Mouse (Mus musculus) ES-E14 (cell line): ENCODE data around the gene Olfr1128. TPM values are rescaled to one million over a fixed set of nuclear protein-coding genes. Genes with fewer than 3 reads are reported as not detected.
"Not testable (repeated sequence)": the region's sequence is repeated elsewhere in the genome, so short reads cannot be mapped to it uniquely, and the experiment has no call there.

Source experiments
- DNase-seq: peaks from one replicate; pipeline ENCODE4 v3.0.0-alpha.2; 2013; ENCODE audit warnings: low read depth, low spot score
- H3K27ac ChIP-seq: 2 replicates; pipeline ENCODE4 v1.5.1; 2012; ENCODE audit warnings: low read depth, mild to moderate bottlenecking, low read length, moderate library complexity, mixed read lengths; ENCODE audit not compliant: poor library complexity, insufficient read depth, severe bottlenecking
- H3K36me3 ChIP-seq: 2 replicates; pipeline ENCODE4 v1.6.1; 2012; ENCODE audit warnings: mild to moderate bottlenecking, low read length, moderate library complexity, mixed read lengths; ENCODE audit not compliant: control insufficient read depth, poor library complexity, insufficient read depth, severe bottlenecking
- H3K4me1 ChIP-seq, 2 experiments: fragments of 150-350 bp in 1 of 2; sonication (generic) in 1 of 2; 2 replicates each; pipeline ENCODE4 v1.6.1; 2012; ENCODE audit warnings: low read length in 2 of 2, mild to moderate bottlenecking in 1 of 2, mixed read lengths in 1 of 2; ENCODE audit not compliant: control insufficient read depth in 2 of 2, insufficient read depth in 2 of 2, poor library complexity in 1 of 2
- H3K4me3 ChIP-seq, 2 experiments: fragments of 150-350 bp in 1 of 2; sonication (generic) in 1 of 2; 2 replicates each; pipeline ENCODE4 v1.5.1; 2012; ENCODE audit warnings: low read length in 2 of 2, low read depth in 1 of 2, mild to moderate bottlenecking in 1 of 2, mixed read lengths in 1 of 2; ENCODE audit not compliant: insufficient read depth in 1 of 2, poor library complexity in 1 of 2, severe bottlenecking in 1 of 2
- H3K9ac ChIP-seq: 2 replicates; pipeline ENCODE4 v1.6.1; 2012; ENCODE audit warnings: low read depth, mild to moderate bottlenecking, low read length, mixed read lengths; ENCODE audit not compliant: poor library complexity, insufficient read depth, severe bottlenecking
- H3K9me3 ChIP-seq: fragments of 150-350 bp; sonication (generic); 2 replicates; pipeline ENCODE4 v1.6.1; 2012; ENCODE audit warnings: low read depth, mild to moderate bottlenecking, low read length; ENCODE audit not compliant: control insufficient read depth, insufficient read depth
- CHD2 ChIP-seq: IDR thresholded peaks from 2 replicates; pipeline ENCODE4 v1.6.1; 2014; ENCODE audit warnings: mild to moderate bottlenecking, low read depth, low read length, inconsistent platforms
- HCFC1 ChIP-seq: IDR thresholded peaks from 2 replicates; pipeline ENCODE4 v1.6.1; 2012; ENCODE audit warnings: low read length, inconsistent platforms, borderline replicate concordance; ENCODE audit not compliant: insufficient read depth
- MAFK ChIP-seq: IDR thresholded peaks from 2 replicates; pipeline ENCODE4 v1.6.1; 2014; ENCODE audit warnings: mild to moderate bottlenecking, low read depth, low read length, inconsistent platforms; ENCODE audit not compliant: insufficient read depth
- ZC3H11A ChIP-seq: IDR thresholded peaks from 2 replicates; pipeline ENCODE4 v1.6.1; 2012; ENCODE audit warnings: low read depth, mild to moderate bottlenecking, inconsistent platforms, low read length, borderline replicate concordance
- ZNF384 ChIP-seq: IDR thresholded peaks from 2 replicates; pipeline ENCODE4 v1.6.1; 2012; ENCODE audit warnings: low read depth, low read length, inconsistent platforms
- in situ Hi-C, 2 experiments: fragments of 600-800 bp; cut with MboI; formaldehyde crosslinking; loops; one replicate each; pipeline ENCODE4 v1.15.1; 2025; ENCODE audit warnings: low sequenced_read_pairs in 2 of 2, inconsistent platforms in 1 of 2; ENCODE audit not compliant: unreplicated experiment in 2 of 2
- total RNA-seq: library from RNA; depleted of rRNA; stranded (reverse); fragments of 300-350 nt; gene quantifications from 2 replicates; pipeline ENCODE4 v1.2.3, GENCODE M21; 2012

Gene Olfr1128
- total RNA-seq, 1 experiment = not detected

- no peaks in the 10 kb centered on the region for H3K36me3 ChIP-seq
- TF ChIP-seq CHD2 (no peak), MAFK (no peak), ZC3H11A (no peak), ZNF384 (no peak), HCFC1 (no peak)
- H3K4me3 ChIP-seq = no peak overlapping the region
- no peak overlapping the region for H3K27ac ChIP-seq
- H3K9me3 ChIP-seq = no peaks in the 10 kb centered on the region
- no peaks in the 10 kb centered on the region for H3K4me1 ChIP-seq
- no peak for DNase-seq
- in situ Hi-C loops = no loop called here
- no peak overlapping the region for H3K9ac ChIP-seq
Observed at GRCm38 (mm10) chr2:87520651-87521050, 24.7 kb downstream of the Olfr1128 start.

- TF ChIP-seq CHD2 = no peak
- no peak for TF ChIP-seq HCFC1
- TF ChIP-seq ZC3H11A = no peak
- TF ChIP-seq MAFK = no peak
- TF ChIP-seq ZNF384 = no peak
- Histone ChIP-seq H3K4me1 (no peaks in the 10 kb centered on the region; a peak in 1 of 4 replicates), H3K36me3 (no peaks in the 10 kb centered on the region), H3K9me3 (no peaks in the 10 kb centered on the region), H3K27ac (peak overlapping the region; percentile 79; the same call in 1 of the 2 replicates), H3K4me3 (0 out of 4 replicates have a peak overlapping the region, but pooled peaks of 1 of the 2 experiments have one; percentile 17), H3K9ac (no peak overlapping the region)
- peak; percentile 38 for DNase-seq
- in situ Hi-C loops = no loop called here
Observed at GRCm38 (mm10) chr2:87516581-87516980, 28.8 kb downstream of the Olfr1128 start.

DNA sequence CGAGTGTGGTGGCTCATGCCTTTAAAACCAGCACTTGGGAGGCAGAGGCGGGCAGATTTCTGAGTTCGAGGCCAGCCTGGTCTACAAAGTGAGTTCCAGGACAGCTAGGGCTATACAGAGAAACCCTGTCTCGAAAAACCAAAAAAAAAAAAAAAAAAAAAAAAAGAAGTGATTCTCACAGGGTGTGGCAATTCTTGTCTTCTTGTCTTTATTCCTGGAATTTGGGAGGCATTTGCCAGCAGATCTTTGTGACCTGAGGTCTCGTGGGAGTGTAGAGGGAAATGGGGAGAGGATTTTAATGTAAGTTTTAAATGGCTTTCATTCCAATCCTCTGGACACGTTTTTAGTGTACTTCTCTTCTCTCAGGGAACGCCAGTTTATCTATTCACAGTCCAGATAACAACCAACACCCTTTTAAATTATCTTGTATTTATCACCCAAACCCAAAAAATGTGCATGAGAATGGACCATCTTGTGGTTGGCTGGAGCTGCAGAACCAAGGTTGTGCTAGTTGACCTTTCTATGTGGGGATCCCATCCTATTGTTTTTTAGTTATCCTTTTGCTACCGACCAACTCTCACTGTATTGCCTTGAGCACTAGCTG lies 29.8 kb downstream of the Olfr1128 start:
- peak; percentile 56 for DNase-seq
- H3K27ac ChIP-seq = peak overlapping the region; percentile 79; the same call in 1 of the 2 replicates
- in situ Hi-C loops = no loop called here

DNA sequence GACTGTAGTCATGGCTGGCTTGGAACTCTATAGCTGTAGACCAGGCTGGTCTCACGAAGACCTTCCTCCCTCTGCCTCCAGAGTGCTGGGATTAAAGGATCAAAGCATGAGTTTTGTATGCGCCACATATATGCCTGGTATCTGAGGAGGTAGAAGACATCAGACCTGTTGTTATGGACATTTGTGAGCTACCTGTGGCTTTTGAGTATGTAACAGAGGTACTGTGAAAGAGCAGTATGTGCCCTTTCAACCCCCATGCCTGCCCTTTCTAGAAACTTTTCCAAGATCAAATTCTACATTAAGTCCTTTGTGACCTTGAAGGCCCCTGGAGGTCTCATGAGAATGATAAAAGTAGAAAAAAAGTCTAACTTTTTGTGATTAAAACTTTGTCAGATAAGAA lies 30.3 kb downstream of the Olfr1128 start:
- Histone ChIP-seq H3K9ac (no peak overlapping the region), H3K4me3 (no peak overlapping the region), H3K4me1 (no peaks in the 10 kb centered on the region; a peak in 1 of 4 replicates), H3K36me3 (no peaks in the 10 kb centered on the region), H3K9me3 (no peaks in the 10 kb centered on the region), H3K27ac (peak overlapping the region; percentile 79; the same call in 1 of the 2 replicates)
- DNase-seq = no peak
- in situ Hi-C loops = no loop called here
- no peak for TF ChIP-seq ZNF384
- TF ChIP-seq ZC3H11A = no peak
- TF ChIP-seq MAFK = no peak
- no peak for TF ChIP-seq HCFC1
- TF ChIP-seq CHD2 = no peak

More for the DNA sequence above, 29.8 kb downstream of the Olfr1128 start:
- H3K9me3 ChIP-seq = no peaks in the 10 kb centered on the region
- 0 out of 4 replicates have a peak overlapping the region, but pooled peaks of 1 of the 2 experiments have one; percentile 10 for H3K4me3 ChIP-seq
- H3K4me1 ChIP-seq = no peaks in the 10 kb centered on the region; a peak in 1 of 4 replicates
- H3K9ac ChIP-seq = no peak overlapping the region
- no peaks in the 10 kb centered on the region for H3K36me3 ChIP-seq
- peak; percentile 59 for TF ChIP-seq CHD2
- peak; percentile 91 for TF ChIP-seq ZNF384
- no peak for TF ChIP-seq ZC3H11A

DNA sequence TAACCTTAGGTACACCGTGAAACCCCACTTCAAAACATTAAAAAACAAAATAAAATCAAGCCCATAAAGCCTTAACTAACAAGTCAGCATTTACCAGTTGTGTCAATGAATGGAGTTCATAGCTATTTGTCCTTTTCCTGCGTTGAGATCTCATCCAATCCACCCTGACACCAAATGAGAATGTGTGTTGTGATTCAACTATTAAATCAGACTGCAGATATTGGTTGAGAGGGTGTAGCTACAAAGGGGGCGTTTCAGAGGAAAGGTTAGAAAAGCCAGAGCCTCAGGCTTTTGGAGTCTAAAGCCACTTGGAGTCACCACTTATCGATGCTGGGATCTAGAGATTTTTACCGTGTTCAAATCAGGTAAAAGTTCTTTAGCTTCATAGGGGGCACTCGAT lies 39.1 kb downstream of the Olfr1128 start, which contains the start of gene Pramel6:
Pramel6 (plus strand) TSS at position 301 of the 400 bp plus-strand sequence.
- TF ChIP-seq ZNF384 = no peak
- Histone ChIP-seq H3K27ac (no peak within 1 kb of the TSS), H3K9me3 (no peaks in the 10 kb centered on the region), H3K36me3 (no peaks in the 10 kb centered on the region), H3K4me1 (0 out of 4 replicates have a peak, but pooled peaks cover 0 to 2% of the 10 kb centered on the region in 2 experiments), H3K4me3 (no peak within 1 kb of the TSS), H3K9ac (no peak within 1 kb of the TSS; the same call in 1 of the 2 replicates)
- no peak for DNase-seq
- in situ Hi-C loops = no loop called here

DNA sequence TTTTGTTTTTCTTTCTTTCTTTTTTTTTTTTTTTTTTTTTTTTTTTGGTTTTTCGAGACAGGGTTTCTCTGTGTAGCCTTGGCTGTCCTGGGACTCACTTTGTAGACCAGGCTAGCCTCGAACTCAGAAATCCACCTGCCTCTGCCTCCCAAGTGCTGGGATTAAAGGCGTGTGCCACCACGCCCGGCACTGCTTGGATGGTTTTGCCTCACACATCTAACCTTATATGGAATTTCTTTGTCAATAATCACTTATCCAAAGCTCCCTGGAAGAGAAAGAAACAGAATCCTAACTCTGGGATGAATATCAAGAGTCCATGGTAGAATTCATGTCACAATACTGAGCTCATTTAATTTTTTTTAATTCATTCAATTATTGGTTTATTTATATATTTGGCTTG lies 48.3 kb downstream of the Olfr1128 start, which contains the start of gene Pramel7:
Pramel7 (minus strand) TSS at position 101 of the 400 bp plus-strand sequence.
- H3K9me3 ChIP-seq, H3K9ac ChIP-seq, H3K36me3 ChIP-seq, H3K27ac ChIP-seq, DNase-seq, H3K4me1 ChIP-seq, in situ Hi-C loops, H3K4me3 ChIP-seq: not testable (repeated sequence)
